Mouse (Mus musculus): ENCODE results near the gene Ttll2. TPM values are rescaled to one million over a fixed set of nuclear protein-coding genes. Genes with fewer than 3 reads are reported as not detected.
"Not testable (repeated sequence)": the region's sequence is repeated elsewhere in the genome, so short reads cannot be mapped to it uniquely, and the experiment has no call there.

Ttll2 gene
- polyA plus RNA-seq, 1 experiment from 2014 or later, result not detected

- WGBS, result 65% methylated on average over 4 of the region's 6 CpGs
- H3K9ac ChIP-seq (ENCODE audit: low read depth, low read length), result not testable (repeated sequence)
Measured at GRCm38 (mm10) chr17:7369401-7369800, 16.9 kb upstream of the Ttll2 start.

GRCm38 (mm10) chr17:7366676-7367374 is 14.3 kb upstream of the Ttll2 start:
- not testable (repeated sequence) for H3K27ac ChIP-seq (ENCODE audit: low read depth, low read length); H3K4me2 ChIP-seq; H3K9me3 ChIP-seq (ENCODE audit: control insufficient read depth, low read length); H3K27me3 ChIP-seq (replicated peaks; ENCODE audit: control insufficient read depth, insufficient read depth, low read length); H3K4me3 ChIP-seq (ENCODE audit: low read depth, low read length); DNase-seq (ENCODE audit: low spot score); H3K4me1 ChIP-seq (replicated peaks; ENCODE audit: control insufficient read depth, insufficient read depth, low read length); ATAC-seq (replicated peaks; ENCODE audit: low FRiP score); H3K36me3 ChIP-seq (ENCODE audit: control insufficient read depth, insufficient read depth, low read length); H3K9ac ChIP-seq (ENCODE audit: low read depth, low read length)
- WGBS, result 44% methylated on average over 3 of the region's 7 CpGs

More at GRCm38 (mm10) chr17:7369401-7369800, 16.9 kb upstream of the Ttll2 start:
- not testable (repeated sequence) for H3K4me1 ChIP-seq (replicated peaks; ENCODE audit: control insufficient read depth, insufficient read depth, low read length); H3K27me3 ChIP-seq (replicated peaks; ENCODE audit: control insufficient read depth, insufficient read depth, low read length); DNase-seq (ENCODE audit: low spot score); ATAC-seq (replicated peaks; ENCODE audit: low FRiP score); H3K4me3 ChIP-seq (ENCODE audit: low read depth, low read length); H3K27ac ChIP-seq (ENCODE audit: low read depth, low read length); H3K4me2 ChIP-seq; H3K36me3 ChIP-seq (ENCODE audit: control insufficient read depth, insufficient read depth, low read length); H3K9me3 ChIP-seq (ENCODE audit: control insufficient read depth, low read length)

- H3K4me3 ChIP-seq (ENCODE audit: low read depth, low read length); H3K9ac ChIP-seq (ENCODE audit: low read depth, low read length); H3K4me1 ChIP-seq (replicated peaks; ENCODE audit: control insufficient read depth, insufficient read depth, low read length); H3K27me3 ChIP-seq (replicated peaks; ENCODE audit: control insufficient read depth, insufficient read depth, low read length); H3K27ac ChIP-seq (ENCODE audit: low read depth, low read length); H3K4me2 ChIP-seq; ATAC-seq (replicated peaks; ENCODE audit: low FRiP score); H3K9me3 ChIP-seq (ENCODE audit: control insufficient read depth, low read length); H3K36me3 ChIP-seq (ENCODE audit: control insufficient read depth, insufficient read depth, low read length); DNase-seq (ENCODE audit: low spot score): not testable (repeated sequence)
- WGBS, result no CpG with 5 or more reads among the region's 1 CpGs
Measured at GRCm38 (mm10) chr17:7366265-7366664, 13.8 kb upstream of the Ttll2 start.

GRCm38 (mm10) chr17:7365615-7366014 is 13.1 kb upstream of the Ttll2 start:
- ATAC-seq (replicated peaks; ENCODE audit: low FRiP score); H3K4me2 ChIP-seq; DNase-seq (ENCODE audit: low spot score); H3K9me3 ChIP-seq (ENCODE audit: control insufficient read depth, low read length); H3K4me3 ChIP-seq (ENCODE audit: low read depth, low read length); H3K4me1 ChIP-seq (replicated peaks; ENCODE audit: control insufficient read depth, insufficient read depth, low read length); H3K36me3 ChIP-seq (ENCODE audit: control insufficient read depth, insufficient read depth, low read length); H3K27me3 ChIP-seq (replicated peaks; ENCODE audit: control insufficient read depth, insufficient read depth, low read length); H3K9ac ChIP-seq (ENCODE audit: low read depth, low read length); H3K27ac ChIP-seq (ENCODE audit: low read depth, low read length): not testable (repeated sequence)
- no CpG with 5 or more reads among the region's 3 CpGs for WGBS

GRCm38 (mm10) chr17:7360749-7361465 is 8.4 kb upstream of the Ttll2 start:
- not testable (repeated sequence) for H3K4me1 ChIP-seq (replicated peaks; ENCODE audit: control insufficient read depth, insufficient read depth, low read length); ATAC-seq (replicated peaks; ENCODE audit: low FRiP score); H3K27me3 ChIP-seq (replicated peaks; ENCODE audit: control insufficient read depth, insufficient read depth, low read length); H3K4me3 ChIP-seq (ENCODE audit: low read depth, low read length); H3K4me2 ChIP-seq; H3K27ac ChIP-seq (ENCODE audit: low read depth, low read length); H3K36me3 ChIP-seq (ENCODE audit: control insufficient read depth, insufficient read depth, low read length); DNase-seq (ENCODE audit: low spot score); H3K9me3 ChIP-seq (ENCODE audit: control insufficient read depth, low read length); H3K9ac ChIP-seq (ENCODE audit: low read depth, low read length)
- 80% methylated on average over 9 of the region's 9 CpGs for WGBS

- not testable (repeated sequence) for H3K4me1 ChIP-seq (replicated peaks; ENCODE audit: control insufficient read depth, insufficient read depth, low read length); H3K27me3 ChIP-seq (replicated peaks; ENCODE audit: control insufficient read depth, insufficient read depth, low read length); H3K36me3 ChIP-seq (ENCODE audit: control insufficient read depth, insufficient read depth, low read length); H3K4me2 ChIP-seq; H3K9me3 ChIP-seq (ENCODE audit: control insufficient read depth, low read length); H3K4me3 ChIP-seq (ENCODE audit: low read depth, low read length); H3K9ac ChIP-seq (ENCODE audit: low read depth, low read length); ATAC-seq (replicated peaks; ENCODE audit: low FRiP score); H3K27ac ChIP-seq (ENCODE audit: low read depth, low read length); DNase-seq (ENCODE audit: low spot score)
- 77% methylated on average over 4 of the region's 4 CpGs for WGBS
Measured at GRCm38 (mm10) chr17:7359806-7360205, 7.3 kb upstream of the Ttll2 start.

- not testable (repeated sequence) for ATAC-seq (replicated peaks; ENCODE audit: low FRiP score); H3K27me3 ChIP-seq (replicated peaks; ENCODE audit: control insufficient read depth, insufficient read depth, low read length); H3K4me1 ChIP-seq (replicated peaks; ENCODE audit: control insufficient read depth, insufficient read depth, low read length); H3K36me3 ChIP-seq (ENCODE audit: control insufficient read depth, insufficient read depth, low read length); H3K9me3 ChIP-seq (ENCODE audit: control insufficient read depth, low read length); DNase-seq (ENCODE audit: low spot score); H3K4me3 ChIP-seq (ENCODE audit: low read depth, low read length); H3K27ac ChIP-seq (ENCODE audit: low read depth, low read length); H3K9ac ChIP-seq (ENCODE audit: low read depth, low read length); H3K4me2 ChIP-seq
- whole genome bisulfite sequencing, result 82% methylated on average over 1 of the region's 3 CpGs
Measured at GRCm38 (mm10) chr17:7348765-7349164, 3.7 kb downstream of the Ttll2 start.

GRCm38 (mm10) chr17:7337381-7337780 is 15.1 kb downstream of the Ttll2 start:
- 75% methylated on average over 7 of the region's 9 CpGs for WGBS
- H3K4me2 ChIP-seq; H3K27me3 ChIP-seq (replicated peaks; ENCODE audit: control insufficient read depth, insufficient read depth, low read length); DNase-seq (ENCODE audit: low spot score); H3K4me3 ChIP-seq (ENCODE audit: low read depth, low read length); H3K9ac ChIP-seq (ENCODE audit: low read depth, low read length); ATAC-seq (replicated peaks; ENCODE audit: low FRiP score); H3K4me1 ChIP-seq (replicated peaks; ENCODE audit: control insufficient read depth, insufficient read depth, low read length); H3K36me3 ChIP-seq (ENCODE audit: control insufficient read depth, insufficient read depth, low read length); H3K9me3 ChIP-seq (ENCODE audit: control insufficient read depth, low read length); H3K27ac ChIP-seq (ENCODE audit: low read depth, low read length): not testable (repeated sequence)

- H3K4me3 ChIP-seq (ENCODE audit: low read depth, low read length); H3K4me1 ChIP-seq (replicated peaks; ENCODE audit: control insufficient read depth, insufficient read depth, low read length); H3K9ac ChIP-seq (ENCODE audit: low read depth, low read length); H3K36me3 ChIP-seq (ENCODE audit: control insufficient read depth, insufficient read depth, low read length); H3K9me3 ChIP-seq (ENCODE audit: control insufficient read depth, low read length); H3K4me2 ChIP-seq; ATAC-seq (replicated peaks; ENCODE audit: low FRiP score); H3K27me3 ChIP-seq (replicated peaks; ENCODE audit: control insufficient read depth, insufficient read depth, low read length); H3K27ac ChIP-seq (ENCODE audit: low read depth, low read length); DNase-seq (ENCODE audit: low spot score): not testable (repeated sequence)
- 51% methylated on average over 3 of the region's 5 CpGs for WGBS
Measured at GRCm38 (mm10) chr17:7332745-7333144, 19.8 kb downstream of the Ttll2 start.

Data from liver, embryonic 11.5 days (tissue).